ENCODE assay signal across 8 mouse cellular contexts in genomic region chr2:68805866-68806265, GRCm38 (mm10). TPM values are rescaled to one million over a fixed set of nuclear protein-coding genes. Genes with fewer than 3 reads are reported as not detected.
A peak's percentile ranks its signal among the peaks of the same experiment; 100 is the strongest.
DNase-seq lines count a peak whose midpoint lies in the region; ATAC-seq lines count a peak whose summit lies in the region.

No protein-coding gene starts in this region.

- H3K27me3 ChIP-seq in intestine, embryonic 16.5 days (replicated peaks; ENCODE audit: control insufficient read depth, insufficient read depth, low read length) = no peaks in the 10 kb centered on the region

- no peak overlapping the region for H3K4me3 ChIP-seq in intestine, embryonic 16.5 days (ENCODE audit: low read length)

- 0 out of 2 replicates have a peak overlapping the region, but pooled peaks have one; percentile 33 for H3K27ac ChIP-seq in intestine, embryonic 16.5 days (ENCODE audit: low read length)

- no peak overlapping the region for H3K4me2 ChIP-seq in intestine, embryonic 16.5 days (ENCODE audit: low read depth, low read length)

- peak; percentile 67 for ATAC-seq in intestine, embryonic 16.5 days

- H3K4me1 ChIP-seq in intestine, embryonic 16.5 days (ENCODE audit: control insufficient read depth, insufficient read depth, low read length) = no peaks in the 10 kb centered on the region

- H3K9ac ChIP-seq in intestine, embryonic 16.5 days (ENCODE audit: low read depth, low read length) = no peak overlapping the region

- intact Hi-C loops in gastrocnemius, postnatal 14 days (cut with DNase I; ENCODE audit: low total_unique reads) = no loop called here

- peak; percentile 64 for DNase-seq in kidney, postnatal 14 days
- no peak for DNase-seq in kidney, postnatal 36 days
- peak; percentile 45 for DNase-seq in embryo, embryonic 10 days (ENCODE audit: low spot score)
- peak; percentile 67 for DNase-seq in gastrocnemius, postnatal 14 days
- DNase-seq in cerebellum, adult 11 months = no peak
- no peak for DNase-seq in spleen, postnatal 36 days (ENCODE audit: low spot score in 2 of 2)
- DNase-seq in thymus, postnatal 25 days = no peak

- no peaks in the 10 kb centered on the region for H3K9me3 ChIP-seq in intestine, embryonic 16.5 days (ENCODE audit: control insufficient read depth, low read length)

- WGBS in intestine, embryonic 16.5 days = 31% methylated on average over 3 of the region's 3 CpGs

- H3K36me3 ChIP-seq in intestine, embryonic 16.5 days (ENCODE audit: control insufficient read depth, insufficient read depth, low read length) = no peaks in the 10 kb centered on the region

RNA-seq across cellular contexts. Expression of gene Cers6, which starts 55.4 kb away (rescaled TPM):
- 1 to 10 TPM; 3.5 to 3.8 TPM for total RNA-seq in gastrocnemius, postnatal 14 days (2021)
- 39.6 and 47.9 TPM in 2 replicates for polyA plus RNA-seq in intestine, embryonic 16.5 days (2015; fragmentation: Nextera tagmentation; extraction: Ambion mirVana)

Comparison
In these comparisons a context has a peak if more than half of its experiments do, and no peak if none do; other contexts are left out.
1. DNase-seq: peak in kidney, postnatal 14 days (single experiment), embryo, embryonic 10 days (single experiment) and gastrocnemius, postnatal 14 days (single experiment); none in kidney, postnatal 36 days (0 of 2), cerebellum, adult 11 months (single experiment), spleen, postnatal 36 days (0 of 2) and thymus, postnatal 25 days (single experiment).